Mouse (Mus musculus) limb, embryonic 15.5 days (tissue): ENCODE measurements around the gene Vps39. TPM values are rescaled to one million over a fixed set of nuclear protein-coding genes. Genes with fewer than 3 reads are reported as not detected.

Experiments
- ATAC-seq: fragments of 200-750 bp; cut with Nextera tagmentation; 2 replicates; pipeline ENCODE4 v1.8.0; 2017; ENCODE audit warnings: low read depth, moderate TSS enrichment; ENCODE audit not compliant: insufficient number of reproducible peaks, low FRiP score, low TSS enrichment
- H3K27ac ChIP-seq: fragments of 300-500 bp; sonication (generic); 2 replicates; pipeline ENCODE4 v1.5.1; 2015; ENCODE audit warnings: moderate library complexity, mild to moderate bottlenecking, inconsistent platforms
- H3K27me3 ChIP-seq: fragments of 300-500 bp; sonication (generic); 2 replicates; pipeline ENCODE4 v1.6.1; 2015; ENCODE audit warnings: inconsistent platforms
- H3K36me3 ChIP-seq: fragments of 300-500 bp; sonication (generic); 2 replicates; pipeline ENCODE4 v1.6.1; 2015; ENCODE audit warnings: inconsistent platforms
- H3K4me1 ChIP-seq: fragments of 300-500 bp; sonication (generic); 2 replicates; pipeline ENCODE4 v1.6.1; 2015; ENCODE audit warnings: inconsistent platforms
- H3K4me2 ChIP-seq: fragments of 300-500 bp; sonication (generic); 2 replicates; pipeline ENCODE4 v1.6.1; 2015; ENCODE audit warnings: mild to moderate bottlenecking, inconsistent platforms
- H3K4me3 ChIP-seq: fragments of 300-500 bp; sonication (generic); 2 replicates; pipeline ENCODE4 v1.5.1; 2015; ENCODE audit warnings: mild to moderate bottlenecking, inconsistent platforms
- H3K9ac ChIP-seq: fragments of 300-500 bp; sonication (generic); 2 replicates; pipeline ENCODE4 v1.6.1; 2015; ENCODE audit warnings: inconsistent platforms
- H3K9me3 ChIP-seq: fragments of 300-500 bp; sonication (generic); 2 replicates; pipeline ENCODE4 v1.6.1; 2016; ENCODE audit warnings: inconsistent platforms
- WGBS: fragments of 180-500 bp; shearing (Covaris S2); methylation state at CpG from one replicate; pipeline ENCODE4 v1.1.7; 2015; 5-methylcytosine and 5-hydroxymethylcytosine counted together
- polyA plus RNA-seq: library from polyadenylated mRNA; unstranded; fragments of >200 nt; fragmentation: Nextera tagmentation; extraction: Ambion mirVana; gene quantifications from 2 replicates; pipeline ENCODE4 v1.2.1, GENCODE M21; 2015

Gene Vps39
- polyA plus RNA-seq, 1 experiment from 2014 or later = 25.0 TPM

GRCm38 (mm10) chr2:120348120-120348519 lies 4.8 kb downstream of the Vps39 start:
- no peak for ATAC-seq
- WGBS = 77% methylated on average over 9 of the region's 9 CpGs
- Histone ChIP-seq H3K27ac (no peak overlapping the region), H3K9ac (no peak overlapping the region), H3K4me3 (no peak overlapping the region), H3K9me3 (no peaks in the 10 kb centered on the region), H3K27me3 (no peaks in the 10 kb centered on the region), H3K4me2 (no peak overlapping the region), H3K4me1 (peaks cover 7% of the 10 kb centered on the region), H3K36me3 (peaks cover 55% of the 10 kb centered on the region)

- ATAC-seq = no peak
- H3K27me3 ChIP-seq = no peaks in the 10 kb centered on the region
- H3K9ac ChIP-seq = no peak overlapping the region
- H3K36me3 ChIP-seq = peaks cover 89% of the 10 kb centered on the region
- no peaks in the 10 kb centered on the region for H3K4me1 ChIP-seq
- WGBS = 89% methylated on average over 1 of the region's 1 CpGs
- no peaks in the 10 kb centered on the region for H3K9me3 ChIP-seq
- H3K27ac ChIP-seq = no peak overlapping the region
- no peak overlapping the region for H3K4me2 ChIP-seq
- no peak overlapping the region for H3K4me3 ChIP-seq
Observed at GRCm38 (mm10) chr2:120341741-120342140, 11.2 kb downstream of the Vps39 start.

- Histone ChIP-seq H3K4me1 (no peaks in the 10 kb centered on the region), H3K27ac (no peak overlapping the region), H3K9me3 (no peaks in the 10 kb centered on the region), H3K27me3 (no peaks in the 10 kb centered on the region), H3K9ac (no peak overlapping the region), H3K4me3 (no peak overlapping the region), H3K36me3 (peaks cover 84% of the 10 kb centered on the region), H3K4me2 (no peak overlapping the region)
- 62% methylated on average over 2 of the region's 2 CpGs for WGBS
- no peak for ATAC-seq
Observed at GRCm38 (mm10) chr2:120337886-120338285, 15.1 kb downstream of the Vps39 start.

GRCm38 (mm10) chr2:120331575-120331974 lies 21.4 kb downstream of the Vps39 start:
- H3K36me3 ChIP-seq = peaks cover 76% of the 10 kb centered on the region
- H3K9me3 ChIP-seq = no peaks in the 10 kb centered on the region
- H3K9ac ChIP-seq = no peak overlapping the region
- H3K27ac ChIP-seq = no peak overlapping the region
- H3K4me3 ChIP-seq = no peak overlapping the region
- H3K4me2 ChIP-seq = no peak overlapping the region
- H3K4me1 ChIP-seq = 0 out of 2 replicates have a peak, but pooled peaks cover 2% of the 10 kb centered on the region
- H3K27me3 ChIP-seq = no peaks in the 10 kb centered on the region
- 79% methylated on average over 4 of the region's 4 CpGs for whole genome bisulfite sequencing
- no peak for ATAC-seq

- H3K4me2 ChIP-seq = no peak overlapping the region
- no peak overlapping the region for H3K27ac ChIP-seq
- H3K27me3 ChIP-seq = no peaks in the 10 kb centered on the region
- peaks cover 5% of the 10 kb centered on the region; the same call in 1 of the 2 replicates for H3K4me1 ChIP-seq
- ATAC-seq = no peak
- 56% methylated on average over 4 of the region's 4 CpGs for WGBS
- peaks cover 37% of the 10 kb centered on the region for H3K36me3 ChIP-seq
- H3K4me3 ChIP-seq = no peak overlapping the region
- no peaks in the 10 kb centered on the region for H3K9me3 ChIP-seq
- no peak overlapping the region for H3K9ac ChIP-seq
Observed at GRCm38 (mm10) chr2:120315077-120315476, 37.9 kb downstream of the Vps39 start.

GRCm38 (mm10) chr2:120314487-120314886 lies 38.5 kb downstream of the Vps39 start:
- Histone ChIP-seq H3K4me1 (peaks cover 5% of the 10 kb centered on the region; the same call in 1 of the 2 replicates), H3K4me2 (no peak overlapping the region), H3K36me3 (peaks cover 35% of the 10 kb centered on the region), H3K27ac (no peak overlapping the region; the same call in 1 of the 2 replicates), H3K4me3 (no peak overlapping the region), H3K9ac (no peak overlapping the region), H3K9me3 (no peaks in the 10 kb centered on the region), H3K27me3 (no peaks in the 10 kb centered on the region)
- whole genome bisulfite sequencing = 67% methylated on average over 4 of the region's 4 CpGs
- ATAC-seq = no peak

- Histone ChIP-seq H3K27me3 (no peaks in the 10 kb centered on the region), H3K9ac (no peak within 1 kb of the TSS), H3K4me1 (peaks cover 5% of the 10 kb centered on the region; the same call in 1 of the 2 replicates), H3K36me3 (peaks cover 30% of the 10 kb centered on the region), H3K4me2 (no peak within 1 kb of the TSS), H3K9me3 (no peaks in the 10 kb centered on the region), H3K27ac (no peak within 1 kb of the TSS; the same call in 1 of the 2 replicates), H3K4me3 (no peak within 1 kb of the TSS)
- 31% methylated on average over 3 of the region's 3 CpGs for WGBS
- ATAC-seq = no peak
Observed at GRCm38 (mm10) chr2:120313976-120314375, 39.0 kb downstream of the Vps39 start, which contains the start of gene Pla2g4f. Gene Pla2g4f, minus strand, starts transcription at chr2:120314165.

GRCm38 (mm10) chr2:120312276-120312825 lies 40.6 kb downstream of the Vps39 start:
- Histone ChIP-seq H3K27me3 (no peaks in the 10 kb centered on the region), H3K27ac (no peak overlapping the region), H3K9ac (no peak overlapping the region), H3K4me2 (no peak overlapping the region), H3K4me1 (peaks cover 5% of the 10 kb centered on the region; the same call in 1 of the 2 replicates), H3K4me3 (no peak overlapping the region), H3K36me3 (peaks cover 14% of the 10 kb centered on the region), H3K9me3 (no peaks in the 10 kb centered on the region)
- ATAC-seq = no peak
- WGBS = 81% methylated on average over 7 of the region's 7 CpGs

GRCm38 (mm10) chr2:120304113-120304512 lies 48.8 kb downstream of the Vps39 start:
- no peaks in the 10 kb centered on the region for H3K9me3 ChIP-seq
- no peak for ATAC-seq
- no peaks in the 10 kb centered on the region for H3K36me3 ChIP-seq
- H3K9ac ChIP-seq = no peak overlapping the region
- no peak overlapping the region for H3K4me3 ChIP-seq
- no peak overlapping the region for H3K4me2 ChIP-seq
- H3K27me3 ChIP-seq = no peaks in the 10 kb centered on the region
- H3K27ac ChIP-seq = no peak overlapping the region
- H3K4me1 ChIP-seq = no peaks in the 10 kb centered on the region
- 13% methylated on average over 3 of the region's 3 CpGs for WGBS

GRCm38 (mm10) chr2:120301076-120301475 lies 51.9 kb downstream of the Vps39 start:
- no peak overlapping the region for H3K4me3 ChIP-seq
- no peak overlapping the region for H3K27ac ChIP-seq
- no peaks in the 10 kb centered on the region for H3K27me3 ChIP-seq
- no peaks in the 10 kb centered on the region for H3K4me1 ChIP-seq
- H3K9ac ChIP-seq = no peak overlapping the region
- no peaks in the 10 kb centered on the region for H3K36me3 ChIP-seq
- 90% methylated on average over 6 of the region's 6 CpGs for WGBS
- no peaks in the 10 kb centered on the region for H3K9me3 ChIP-seq
- ATAC-seq = no peak
- no peak overlapping the region for H3K4me2 ChIP-seq

GRCm38 (mm10) chr2:120299866-120300265 lies 53.1 kb downstream of the Vps39 start:
- H3K4me1 ChIP-seq = no peaks in the 10 kb centered on the region
- H3K27me3 ChIP-seq = no peaks in the 10 kb centered on the region
- no peak overlapping the region for H3K9ac ChIP-seq
- H3K36me3 ChIP-seq = no peaks in the 10 kb centered on the region
- no peak overlapping the region for H3K27ac ChIP-seq
- no peak overlapping the region for H3K4me2 ChIP-seq
- ATAC-seq = no peak
- H3K9me3 ChIP-seq = no peaks in the 10 kb centered on the region
- H3K4me3 ChIP-seq = no peak overlapping the region
- 79% methylated on average over 4 of the region's 4 CpGs for WGBS

GRCm38 (mm10) chr2:120296160-120296559 lies 56.8 kb downstream of the Vps39 start:
- H3K4me1 ChIP-seq = no peaks in the 10 kb centered on the region
- no peaks in the 10 kb centered on the region for H3K9me3 ChIP-seq

More at GRCm38 (mm10) chr2:120296160-120296559, 56.8 kb downstream of the Vps39 start:
- Histone ChIP-seq H3K27me3 (no peaks in the 10 kb centered on the region), H3K4me2 (no peak overlapping the region), H3K36me3 (no peaks in the 10 kb centered on the region), H3K4me3 (no peak overlapping the region), H3K27ac (no peak overlapping the region), H3K9ac (no peak overlapping the region)
- 12% methylated on average over 2 of the region's 2 CpGs for WGBS
- ATAC-seq = no peak
